Mouse (Mus musculus) testis, adult 2 months (tissue): ENCODE data around the gene Tmem59. TPM values are rescaled to one million over a fixed set of nuclear protein-coding genes. Genes with fewer than 3 reads are reported as not detected.

Source experiments
- H3K27ac ChIP-seq: fragments of 200-500 bp; 2 replicates; pipeline ENCODE4 v1.5.1; 2012; ENCODE audit warnings: low read depth, low read length; ENCODE audit not compliant: control insufficient read depth, insufficient read depth
- H3K27me3 ChIP-seq: fragments of 200-500 bp; 2 replicates; pipeline ENCODE4 v1.6.1; 2012; ENCODE audit warnings: mild to moderate bottlenecking, low read length, moderate library complexity; ENCODE audit not compliant: control insufficient read depth, insufficient read depth
- H3K36me3 ChIP-seq: fragments of 200-500 bp; 2 replicates; pipeline ENCODE4 v1.6.1; 2012; ENCODE audit warnings: mild to moderate bottlenecking, low read length; ENCODE audit not compliant: control insufficient read depth, insufficient read depth
- H3K4me1 ChIP-seq: fragments of 200-500 bp; 2 replicates; pipeline ENCODE4 v1.6.1; 2012; ENCODE audit warnings: low read length; ENCODE audit not compliant: control insufficient read depth, insufficient read depth
- H3K4me3 ChIP-seq: fragments of 200-500 bp; 2 replicates; pipeline ENCODE4 v1.5.1; 2012; ENCODE audit warnings: low read depth, mild to moderate bottlenecking, low read length, moderate library complexity, mixed read lengths; ENCODE audit not compliant: control insufficient read depth
- CTCF ChIP-seq: fragments of 200-500 bp; IDR thresholded peaks from 2 replicates; pipeline ENCODE4 v1.5.1; 2012; ENCODE audit warnings: low read depth, mild to moderate bottlenecking, inconsistent platforms, low read length, moderate library complexity; ENCODE audit not compliant: control insufficient read depth, insufficient read depth, insufficient replicate concordance
- POLR2A ChIP-seq: fragments of 200-500 bp; IDR thresholded peaks from 2 replicates; pipeline ENCODE4 v1.6.1; 2012; ENCODE audit warnings: low read depth, mild to moderate bottlenecking, inconsistent platforms, low read length, moderate library complexity; ENCODE audit not compliant: control insufficient read depth
- polyA plus RNA-seq: library from polyadenylated mRNA; depleted of rRNA; stranded (reverse); fragments of >200 nt; gene quantifications from 2 replicates; pipeline ENCODE4 v1.2.3, GENCODE M21; 2012

Gene Tmem59
- polyA plus RNA-seq, 1 experiment = 92.8 TPM

DNA sequence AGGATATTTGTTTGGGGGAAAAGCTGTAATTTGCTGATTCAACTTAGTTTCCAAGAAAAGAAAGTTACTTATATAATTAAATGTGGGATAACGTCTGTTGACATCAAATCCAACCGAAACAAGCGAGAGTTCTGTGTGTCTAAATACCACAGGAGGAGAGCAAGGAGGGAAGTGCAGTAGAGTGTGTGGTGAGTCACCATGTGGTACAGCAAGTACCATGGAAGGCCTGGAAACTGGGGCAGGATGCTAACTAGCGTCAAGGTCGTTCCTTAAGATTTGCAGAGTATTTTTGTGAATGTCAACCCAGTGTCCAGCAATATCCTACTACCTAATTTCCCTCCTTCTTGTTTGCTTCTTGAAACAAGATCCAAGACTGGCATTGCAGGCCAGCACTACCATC, 19.9 kb downstream of the Tmem59 start:
- H3K36me3 ChIP-seq = peaks cover 2% of the 10 kb centered on the region; the same call in 1 of the 2 replicates
- H3K4me1 ChIP-seq = no peaks in the 10 kb centered on the region
- H3K27ac ChIP-seq = no peak overlapping the region
- TF ChIP-seq CTCF = no peak
- TF ChIP-seq POLR2A = no peak
- H3K4me3 ChIP-seq = no peak overlapping the region
- H3K27me3 ChIP-seq = no peaks in the 10 kb centered on the region

DNA sequence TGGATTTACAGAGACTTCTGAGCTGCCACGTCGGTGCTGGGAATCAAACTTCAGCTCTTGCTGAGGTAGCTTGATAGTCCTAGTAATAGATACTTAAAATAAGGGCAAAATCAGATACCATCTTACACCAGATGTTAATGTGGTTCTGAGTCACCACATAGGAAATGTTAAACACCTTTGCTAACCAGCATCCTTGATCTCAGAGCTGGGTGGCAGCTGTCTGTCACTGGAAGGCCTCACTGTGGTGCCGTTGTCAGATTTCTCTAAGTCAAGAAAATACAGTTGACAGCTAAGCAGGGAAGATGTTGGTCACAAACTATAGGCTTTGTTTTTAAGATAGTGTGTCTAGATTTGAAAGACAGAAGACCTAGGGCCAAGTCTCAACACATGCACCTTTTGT, 23.6 kb downstream of the Tmem59 start:
- Histone ChIP-seq H3K27me3 (no peaks in the 10 kb centered on the region), H3K27ac (no peak overlapping the region), H3K4me1 (no peaks in the 10 kb centered on the region), H3K4me3 (no peak overlapping the region), H3K36me3 (peaks cover 2% of the 10 kb centered on the region; the same call in 1 of the 2 replicates)
- TF ChIP-seq POLR2A = no peak
- TF ChIP-seq CTCF = no peak

DNA sequence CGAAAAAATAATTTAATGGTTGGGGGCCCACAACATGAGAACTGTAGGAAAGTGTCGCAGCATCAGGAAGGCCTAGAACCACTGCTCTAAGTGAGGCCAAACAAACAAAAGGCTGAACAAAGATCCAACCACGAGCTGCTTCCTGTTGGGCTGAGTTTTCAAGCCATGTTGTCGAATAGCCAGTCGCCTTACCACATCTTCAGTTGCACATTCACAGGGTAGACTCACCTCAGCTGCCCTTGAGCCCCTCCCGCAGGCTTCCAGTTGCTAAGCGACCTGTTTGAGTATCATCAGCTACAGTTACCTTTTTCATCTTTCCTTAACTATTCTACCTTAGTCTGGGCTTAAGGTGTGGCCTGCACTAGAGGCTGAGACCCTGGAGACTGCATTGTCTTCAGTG, 24.8 kb downstream of the Tmem59 start:
- Histone ChIP-seq H3K4me1 (no peaks in the 10 kb centered on the region), H3K27me3 (no peaks in the 10 kb centered on the region), H3K36me3 (peaks cover 1% of the 10 kb centered on the region; the same call in 1 of the 2 replicates), H3K27ac (no peak overlapping the region), H3K4me3 (no peak overlapping the region)
- no peak for TF ChIP-seq CTCF
- no peak for TF ChIP-seq POLR2A

DNA sequence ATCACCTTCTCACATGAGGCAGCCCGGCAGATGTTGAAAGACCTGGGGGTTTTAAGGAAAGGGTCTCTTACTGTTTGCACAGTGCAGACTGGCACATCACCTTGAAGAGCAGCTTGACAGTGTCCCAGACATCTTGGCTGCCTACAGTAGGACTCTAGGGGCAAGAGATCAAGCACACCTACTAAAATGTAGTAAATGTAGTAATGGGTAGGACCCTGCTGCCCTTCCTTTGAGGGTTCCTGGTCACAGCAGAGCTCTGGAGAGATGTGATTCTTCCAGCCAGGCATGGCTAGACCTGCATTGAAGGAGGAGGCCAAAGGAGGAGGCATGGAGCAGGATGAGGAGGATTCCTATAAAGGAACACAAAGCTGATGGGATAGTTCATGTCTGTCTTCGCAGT, 28.8 kb downstream of the Tmem59 start:
- H3K4me1 ChIP-seq = no peaks in the 10 kb centered on the region
- H3K36me3 ChIP-seq = 0 out of 2 replicates have a peak, but pooled peaks cover 1% of the 10 kb centered on the region
- TF ChIP-seq POLR2A (no peak), CTCF (no peak)
- H3K27ac ChIP-seq = no peak overlapping the region
- H3K27me3 ChIP-seq = no peaks in the 10 kb centered on the region
- no peak overlapping the region for H3K4me3 ChIP-seq

DNA sequence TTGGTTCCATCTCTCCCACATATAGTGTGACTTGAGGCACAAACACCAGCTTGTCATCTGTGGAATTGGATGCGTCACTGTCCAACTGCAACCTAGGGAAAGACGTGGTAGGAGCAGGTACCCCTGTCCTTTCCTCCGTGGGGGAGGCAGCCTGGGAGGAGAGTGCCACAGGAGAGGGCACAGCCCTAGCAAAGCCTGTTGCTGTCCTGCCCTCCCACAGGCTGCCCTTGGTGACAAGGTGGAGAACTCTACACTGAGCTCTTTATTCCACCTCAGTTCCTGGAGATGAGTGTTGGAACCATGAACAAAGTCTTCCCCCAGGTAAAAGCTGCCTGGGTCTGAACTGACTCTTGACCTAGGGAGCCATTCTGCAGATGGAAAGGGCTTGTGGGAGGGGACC, 30.7 kb downstream of the Tmem59 start, which contains the start of gene Ldlrad1:
Gene Ldlrad1 (plus strand): TSS at position 301 of the 400 bp plus-strand sequence.
- no peak within 1 kb of the TSS for H3K27ac ChIP-seq
- no peaks in the 10 kb centered on the region for H3K4me1 ChIP-seq
- no peak within 1 kb of the TSS for H3K4me3 ChIP-seq
- no peak for TF ChIP-seq POLR2A
- TF ChIP-seq CTCF = no peak
- H3K27me3 ChIP-seq = no peaks in the 10 kb centered on the region
- no peaks in the 10 kb centered on the region for H3K36me3 ChIP-seq

DNA sequence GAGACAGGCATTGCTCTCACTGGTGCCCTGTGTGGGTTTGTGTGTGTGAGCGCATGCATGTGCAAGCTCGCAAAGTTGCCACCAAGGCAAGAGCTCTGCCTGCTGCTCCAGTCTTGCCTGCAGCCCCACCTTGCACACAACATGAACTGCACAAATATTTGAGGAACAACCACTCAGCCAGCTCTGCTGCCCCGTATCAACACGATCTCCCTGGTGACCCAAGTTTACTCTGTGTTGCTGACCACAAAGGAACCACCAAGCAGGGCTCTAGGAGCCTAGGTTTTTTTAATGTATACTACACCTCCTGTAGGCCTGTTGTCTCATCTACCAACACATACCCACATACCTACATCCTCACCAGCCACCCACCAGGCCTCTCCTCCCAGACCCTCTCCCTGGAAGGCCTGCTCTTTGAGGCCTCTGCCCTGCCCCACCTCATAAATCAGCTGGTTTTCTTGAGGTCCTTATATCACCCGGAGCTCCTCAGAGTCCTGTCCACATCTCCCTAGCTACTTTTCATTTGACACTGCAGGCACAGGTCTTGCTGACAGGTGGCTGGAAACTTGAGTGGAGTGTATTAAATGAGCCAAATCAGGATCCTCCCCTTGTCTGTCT, 32.4 kb downstream of the Tmem59 start:
- no peaks in the 10 kb centered on the region for H3K4me1 ChIP-seq
- no peak for TF ChIP-seq POLR2A
- no peak for TF ChIP-seq CTCF
- no peaks in the 10 kb centered on the region for H3K36me3 ChIP-seq
- no peak overlapping the region for H3K27ac ChIP-seq
- H3K4me3 ChIP-seq = no peak overlapping the region
- H3K27me3 ChIP-seq = no peaks in the 10 kb centered on the region

DNA sequence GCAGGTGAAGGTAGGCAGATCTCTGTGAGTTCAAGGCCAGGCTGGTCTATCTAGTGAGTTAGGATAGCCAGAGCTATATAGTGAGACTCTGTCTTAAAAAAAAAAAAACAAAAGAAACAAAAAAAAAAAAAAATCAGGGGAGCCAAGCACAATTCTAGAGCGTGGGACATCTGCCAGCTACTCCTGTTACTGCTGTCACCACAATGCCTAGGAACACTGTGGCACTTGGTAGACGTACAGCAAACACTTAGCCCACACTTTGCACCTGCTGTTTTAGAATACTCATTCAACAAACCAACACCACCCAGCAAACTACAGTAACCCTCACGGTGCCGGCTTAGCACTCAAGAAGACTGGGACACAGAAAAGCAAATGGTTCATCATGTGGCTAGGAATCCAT, 33.3 kb downstream of the Tmem59 start:
- H3K4me1 ChIP-seq = no peaks in the 10 kb centered on the region
- no peaks in the 10 kb centered on the region for H3K27me3 ChIP-seq
- H3K27ac ChIP-seq = no peak overlapping the region
- TF ChIP-seq POLR2A = no peak
- H3K4me3 ChIP-seq = no peak overlapping the region
- no peaks in the 10 kb centered on the region for H3K36me3 ChIP-seq
